ENCODE assay signal across 18 mouse cellular contexts in the genomic region with DNA sequence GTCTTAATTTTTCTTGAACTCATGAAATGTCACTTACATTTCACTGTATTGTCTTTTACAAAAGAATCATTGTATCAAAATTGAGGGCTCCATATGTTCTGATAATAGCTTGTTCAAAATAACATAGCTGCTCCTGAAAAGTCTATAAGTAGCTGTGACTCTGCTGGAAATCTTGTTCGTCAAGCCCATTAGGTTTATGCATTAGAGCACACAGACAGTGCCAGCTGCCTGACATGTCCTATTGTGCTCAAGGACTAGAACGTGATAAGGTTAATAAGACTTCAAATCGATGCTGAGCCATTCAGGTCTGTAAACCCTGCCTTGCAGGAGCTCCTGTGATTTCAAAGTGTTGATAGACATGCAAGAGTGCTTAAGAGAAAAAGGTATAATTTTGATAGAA.
"Had no signal": no experiment of that assay in that cellular context is flagged by ENCODE, and none has a peak within 500 bp of the region (broad histone marks: within the 10 kb centered on the region; RNA-seq: fewer than 3 reads in every experiment).

No protein-coding gene starts in this region.

- H3K4me2 ChIP-seq: kidney, embryonic 15.5 days; limb, embryonic 12.5 days; limb, embryonic 15.5 days; liver, embryonic 11.5 days; lung, embryonic 14.5 days; neural tube, embryonic 12.5 days; neural tube, embryonic 15.5 days had no signal

- DNase-seq: kidney, adult 11 months; kidney, adult 8-10 months; kidney, postnatal 10 days; kidney, postnatal 36 days; left cerebral cortex, postnatal 4 days; liver, postnatal 0 days; lung, embryonic 14.5 days; thymus, adult 18-20 months; thymus, postnatal 36 days had no signal

- H3K27me3 ChIP-seq: kidney, embryonic 15.5 days; limb, embryonic 12.5 days; limb, embryonic 15.5 days; neural tube, embryonic 12.5 days; neural tube, embryonic 15.5 days had no signal

- H3K36me3 ChIP-seq: kidney, embryonic 15.5 days; limb, embryonic 12.5 days; limb, embryonic 15.5 days; neural tube, embryonic 12.5 days; neural tube, embryonic 15.5 days had no signal

- H3K9ac ChIP-seq: kidney, embryonic 15.5 days; limb, embryonic 12.5 days; limb, embryonic 15.5 days; liver, embryonic 14.5 days; liver, postnatal 0 days; lung, embryonic 14.5 days; neural tube, embryonic 12.5 days; neural tube, embryonic 15.5 days had no signal

- ATAC-seq: liver, postnatal 0 days; lung, postnatal 0 days had no signal

- H3K27ac ChIP-seq: kidney, embryonic 15.5 days; limb, embryonic 12.5 days; limb, embryonic 15.5 days; liver, embryonic 14.5 days; macrophage; neural tube, embryonic 12.5 days; neural tube, embryonic 15.5 days had no signal

- H3K9me3 ChIP-seq: kidney, embryonic 15.5 days; limb, embryonic 12.5 days; limb, embryonic 15.5 days; neural tube, embryonic 12.5 days; neural tube, embryonic 15.5 days had no signal

- H3K4me3 ChIP-seq: kidney, embryonic 15.5 days; limb, embryonic 12.5 days; limb, embryonic 15.5 days; neural tube, embryonic 12.5 days; neural tube, embryonic 15.5 days had no signal

- H3K4me1 ChIP-seq: kidney, embryonic 15.5 days; limb, embryonic 12.5 days; limb, embryonic 15.5 days; neural tube, embryonic 12.5 days; neural tube, embryonic 15.5 days had no signal
